10 mouse cellular contexts compared by ENCODE assay signal in genomic region chr10:80936810-80937164, GRCm38 (mm10). TPM values are rescaled to one million over a fixed set of nuclear protein-coding genes. Genes with fewer than 3 reads are reported as not detected.
DNase-seq lines count a peak whose midpoint lies in the region; ATAC-seq and TF ChIP-seq lines count a peak whose summit lies in the region.
"Had no signal": no experiment of that assay in that cellular context is flagged by ENCODE, and none has a peak within 500 bp of the region (broad histone marks: within the 10 kb centered on the region; RNA-seq: fewer than 3 reads in every experiment).

No protein-coding gene starts in this region.

- TF ChIP-seq RAD21 in CH12.LX (IDR thresholded peaks at IDR 0.05; ENCODE audit: low read depth, low read length), result no peak

- dilution Hi-C loops in CH12.LX (cut with MboI; ENCODE audit: extremely low pct_ligation_motif_present, extremely low pct_unique_long_range_greater_than_20kb, low sequenced_read_pairs), result no loop called here

- no peak for ATAC-seq in hindbrain, embryonic 11.5 days (ENCODE audit: low FRiP score)
- no peak for ATAC-seq in liver, postnatal 0 days
- ATAC-seq: activated CD4-positive, CD25-positive, alpha-beta regulatory T cell, adult 4 months had no signal

- H3K9me3 ChIP-seq in CH12.LX (replicated peaks; ENCODE audit: low read length), result no peaks in the 10 kb centered on the region
- H3K9me3 ChIP-seq in hindbrain, embryonic 11.5 days (ENCODE audit: control insufficient read depth, low read length), result no peaks in the 10 kb centered on the region
- no peaks in the 10 kb centered on the region for H3K9me3 ChIP-seq in liver, postnatal 0 days (ENCODE audit: low read length)

- peak overlapping the region; percentile 51; the same call in 1 of the 2 replicates for H3K4me3 ChIP-seq in heart, adult 2 months
- no peak overlapping the region for H3K4me3 ChIP-seq in CH12.LX (replicated peaks in 1 of 3; ENCODE audit: low read depth in 2 of 3, low read length in 2 of 3, poor library complexity in 1 of 3)
- H3K4me3 ChIP-seq in hindbrain, embryonic 11.5 days (ENCODE audit: low read depth, low read length), result peak overlapping the region; percentile 20
- H3K4me3 ChIP-seq in liver, postnatal 0 days (ENCODE audit: low read depth, low read length), result no peak overlapping the region; the same call in 1 of the 2 replicates

- TF ChIP-seq POLR2A in heart, adult 2 months (IDR thresholded peaks at IDR 0.05; ENCODE audit: insufficient read depth, low read depth, low read length), result no peak
- no peak for TF ChIP-seq POLR2A in CH12.LX (IDR thresholded peaks at IDR 0.05; ENCODE audit: low read depth, low read length)

- WGBS in heart, adult 2 months, result 14% methylated on average over 6 of the region's 6 CpGs
- 17% methylated on average over 6 of the region's 6 CpGs for WGBS in hindbrain, embryonic 11.5 days
- WGBS in liver, postnatal 0 days (ENCODE audit: insufficient replicate concordance), result 17% methylated on average over 6 of the region's 6 CpGs

- H3K4me1 ChIP-seq in heart, adult 2 months (ENCODE audit: control insufficient read depth, insufficient read depth, low read length), result peaks cover 34% of the 10 kb centered on the region
- peaks cover 56 to 97% of the 10 kb centered on the region in 2 experiments for H3K4me1 ChIP-seq in CH12.LX (ENCODE audit: control insufficient read depth in 1 of 2, insufficient read depth in 2 of 2)
- peaks cover 32% of the 10 kb centered on the region for H3K4me1 ChIP-seq in hindbrain, embryonic 11.5 days (replicated peaks; ENCODE audit: control insufficient read depth, insufficient read depth, low read length)
- peaks cover 80% of the 10 kb centered on the region for H3K4me1 ChIP-seq in liver, postnatal 0 days (ENCODE audit: insufficient read depth)

- DNase-seq in heart, adult 2 months, result no peak
- DNase-seq in heart, adult 11 months, result no peak
- DNase-seq in CH12.LX (ENCODE audit: extremely low read depth), result no peak
- DNase-seq in hindbrain, embryonic 11.5 days (ENCODE audit: low spot score), result no peak
- DNase-seq in liver, postnatal 0 days, result no peak
- no peak for DNase-seq in ovary, postnatal 10 days (ENCODE audit: low spot score)
- DNase-seq in left cerebral cortex, postnatal 10 days (ENCODE audit: extremely low spot score in 1 of 2, low spot score in 2 of 2), result no peak
- DNase-seq in c-Kit-positive CD71-positive TER-119-positive erythroid progenitor cells, embryonic 14.5 days (ENCODE audit: low spot score), result no peak
- DNase-seq: thymus, adult 2 months had no signal

- H3K4me2 ChIP-seq in CH12.LX (ENCODE audit: insufficient read depth, low read depth, poor library complexity, severe bottlenecking), result no peak overlapping the region
- peak overlapping the region; percentile 47 for H3K4me2 ChIP-seq in hindbrain, embryonic 11.5 days (replicated peaks; ENCODE audit: low read depth, low read length)
- peak overlapping the region; percentile 62 for H3K4me2 ChIP-seq in liver, postnatal 0 days (ENCODE audit: low read depth, low read length)

- TF ChIP-seq CTCF in heart, adult 2 months (IDR thresholded peaks at IDR 0.05), result no peak
- no peak for TF ChIP-seq CTCF in CH12.LX (conservative IDR thresholded peaks at IDR 0.05 in 1 of 2, IDR thresholded peaks at IDR 0.05 in 1 of 2; ENCODE audit: low read depth in 2 of 2, low read length in 2 of 2)
- no peak for TF ChIP-seq CTCF in liver, postnatal 0 days (IDR thresholded peaks at IDR 0.05; ENCODE audit: low read depth)

- no peak overlapping the region; the same call in 1 of the 2 replicates for H3K9ac ChIP-seq in heart, adult 2 months (ENCODE audit: low read depth, low read length)
- H3K9ac ChIP-seq in CH12.LX (ENCODE audit: insufficient read depth, low read depth), result no peak overlapping the region
- H3K9ac ChIP-seq in hindbrain, embryonic 11.5 days (ENCODE audit: low read depth, low read length), result no peak overlapping the region
- H3K9ac ChIP-seq in liver, postnatal 0 days (replicated peaks), result no peak overlapping the region

- no peak for TF ChIP-seq EP300 in heart, adult 2 months (IDR thresholded peaks at IDR 0.05; ENCODE audit: insufficient read depth, low read depth, low read length)
- TF ChIP-seq EP300 in CH12.LX (IDR thresholded peaks at IDR 0.05; ENCODE audit: low read length), result no peak
- no peak for TF ChIP-seq EP300 in liver, postnatal 0 days (IDR thresholded peaks at IDR 0.05; ENCODE audit: low read depth)

- H3K36me3 ChIP-seq in heart, adult 2 months (ENCODE audit: control insufficient read depth, insufficient read depth, low read length), result no peaks in the 10 kb centered on the region
- peaks cover 1 to 3% of the 10 kb centered on the region in 2 experiments for H3K36me3 ChIP-seq in CH12.LX (replicated peaks in 1 of 2; ENCODE audit: control insufficient read depth in 1 of 2, insufficient read depth in 1 of 2, low read length in 1 of 2)
- H3K36me3 ChIP-seq in hindbrain, embryonic 11.5 days (ENCODE audit: control insufficient read depth, insufficient read depth, low read length), result no peaks in the 10 kb centered on the region
- H3K36me3 ChIP-seq in liver, postnatal 0 days (replicated peaks; ENCODE audit: insufficient read depth, low read length), result no peaks in the 10 kb centered on the region

- in situ Hi-C loops in CH12.LX (cut with MboI; ENCODE audit: low pct_ligation_motif_present, low pct_unique_long_range_greater_than_20kb, low sequenced_read_pairs), result no loop called here

- intact Hi-C loops in heart, adult 2 months (cut with DNase I), result no loop called here
- intact Hi-C loops in left cerebral cortex, postnatal 10 days (cut with DNase I), result no loop called here

- no peaks in the 10 kb centered on the region for H3K27me3 ChIP-seq in heart, adult 2 months (ENCODE audit: control insufficient read depth, insufficient read depth, low read length)
- peaks cover 52% of the 10 kb centered on the region for H3K27me3 ChIP-seq in CH12.LX (replicated peaks)
- peaks cover 65% of the 10 kb centered on the region for H3K27me3 ChIP-seq in hindbrain, embryonic 11.5 days (ENCODE audit: control insufficient read depth, insufficient read depth, low read length)
- peaks cover 31% of the 10 kb centered on the region for H3K27me3 ChIP-seq in liver, postnatal 0 days (ENCODE audit: insufficient read depth, low read length)

- no peak overlapping the region for H3K27ac ChIP-seq in heart, adult 2 months
- H3K27ac ChIP-seq in CH12.LX (ENCODE audit: insufficient read depth, low read depth), result no peak overlapping the region
- H3K27ac ChIP-seq in hindbrain, embryonic 11.5 days (ENCODE audit: low read depth, low read length), result no peak overlapping the region
- H3K27ac ChIP-seq in liver, postnatal 0 days (ENCODE audit: low read depth), result no peak overlapping the region

- no peaks in the 10 kb centered on the region for H3K79me2 ChIP-seq in heart, adult 2 months (replicated peaks; ENCODE audit: control insufficient read depth, insufficient read depth, low read length)
- H3K79me2 ChIP-seq in CH12.LX (replicated peaks; ENCODE audit: control insufficient read depth, extremely low read depth, insufficient read depth, poor library complexity, severe bottlenecking), result no peaks in the 10 kb centered on the region

TF ChIP-seq in CH12.LX, 34 proteins besides CTCF, POLR2A, EP300 and RAD21:
- TF ChIP-seq ZKSCAN1 (IDR thresholded peaks at IDR 0.05; ENCODE audit: borderline replicate concordance, low read depth, low read length), result peak; percentile 66
- no peak for TF ChIP-seq MEF2A (IDR thresholded peaks at IDR 0.05; ENCODE audit: borderline replicate concordance, low read depth, low read length)
TF ChIP-seq in CH12.LX: peak in this region for 1.

RNA-seq across cellular contexts. Expression of gene Gadd45b, which starts 6.9 kb away (rescaled TPM):
- 10 to 100 TPM; 10.9 to 13.9 TPM for total RNA-seq in heart, adult 2 months (2021)
- 10.0 and 10.1 TPM in 2 replicates for polyA plus RNA-seq in heart, adult 2 months (2012; rRNA removed)
- total RNA-seq in CH12.LX (2012; rRNA removed) (36.2 and 52.5 TPM in 2 replicates), CH12.LX (2014; rRNA removed) (19.3 and 24.4 TPM in 2 replicates)
- 14.9 and 16.4 TPM in 2 replicates for polyA plus RNA-seq in CH12.LX (2012; ENCODE audit: insufficient read length, low read depth)
- 13.8 and 14.6 TPM in 2 replicates for polyA plus RNA-seq in hindbrain, embryonic 11.5 days (2014; fragmentation: Nextera tagmentation; extraction: Ambion mirVana)
- 17.3 and 18.7 TPM in 2 replicates for polyA plus RNA-seq in liver, postnatal 0 days (2015; fragmentation: Nextera tagmentation; extraction: Ambion mirVana)
- total RNA-seq in left cerebral cortex, postnatal 10 days (2021), result 10 to 100 TPM in 1 of 2 experiments, 1 to 10 TPM in 1; 8.2 to 10.4 TPM

RNA-seq across cellular contexts. Expression of gene Lmnb2, which starts 18.7 kb away (rescaled TPM):
- 1 to 10 TPM; 3.6 to 5.4 TPM for total RNA-seq in heart, adult 2 months (2021)
- 5.4 and 7.4 TPM in 2 replicates for polyA plus RNA-seq in heart, adult 2 months (2012; rRNA removed)
- 23.6 and 25.8 TPM in 2 replicates for total RNA-seq in CH12.LX (2012; rRNA removed)
- 22.2 and 23.7 TPM in 2 replicates for total RNA-seq in CH12.LX (2014; rRNA removed)
- polyA plus RNA-seq in CH12.LX (2012; ENCODE audit: insufficient read length, low read depth), result 20.7 and 23.6 TPM in 2 replicates
- polyA plus RNA-seq in hindbrain, embryonic 11.5 days (2014; fragmentation: Nextera tagmentation; extraction: Ambion mirVana), result 14.6 and 19.0 TPM in 2 replicates
- 5.4 and 6.5 TPM in 2 replicates for polyA plus RNA-seq in liver, postnatal 0 days (2015; fragmentation: Nextera tagmentation; extraction: Ambion mirVana)
- 10 to 100 TPM; 20.4 to 21.3 TPM for total RNA-seq in left cerebral cortex, postnatal 10 days (2021)

RNA-seq across cellular contexts. Expression of gene Timm13, which starts 36.0 kb away (rescaled TPM):
- total RNA-seq in heart, adult 2 months (2021), result 100 to 1,000 TPM; 126 to 133 TPM
- polyA plus RNA-seq in heart, adult 2 months (2012; rRNA removed), result 151 and 188 TPM in 2 replicates
- total RNA-seq in CH12.LX (2012; rRNA removed) (279 and 313 TPM in 2 replicates), CH12.LX (2014; rRNA removed) (137 and 139 TPM in 2 replicates)
- polyA plus RNA-seq in CH12.LX (2012; ENCODE audit: insufficient read length, low read depth), result 292 and 344 TPM in 2 replicates
- 328 and 353 TPM in 2 replicates for polyA plus RNA-seq in hindbrain, embryonic 11.5 days (2014; fragmentation: Nextera tagmentation; extraction: Ambion mirVana)
- 242 and 244 TPM in 2 replicates for polyA plus RNA-seq in liver, postnatal 0 days (2015; fragmentation: Nextera tagmentation; extraction: Ambion mirVana)
- 100 to 1,000 TPM; 158 to 161 TPM for total RNA-seq in left cerebral cortex, postnatal 10 days (2021)

Comparison
In these comparisons a context has a peak if more than half of its experiments do, and no peak if none do; other contexts are left out.
1. H3K4me3 ChIP-seq: peak in heart, adult 2 months (single experiment) and hindbrain, embryonic 11.5 days (single experiment); none in CH12.LX (0 of 3) and liver, postnatal 0 days (single experiment).